Mouse (Mus musculus): ENCODE measurements around the gene Gpr31b.
A peak's percentile ranks its signal among the peaks of the same experiment; 100 is the strongest.
"Not testable (repeated sequence)": the region's sequence is repeated elsewhere in the genome, so short reads cannot be mapped to it uniquely, and the experiment has no call there.

The Gpr31b gene

GRCm38 (mm10) chr17:13052124-13052813 lies at the start of gene Gpr31b:
Gene Gpr31b (minus strand): TSS chr17:13052296.
- not testable (repeated sequence) for DNase-seq

DNA sequence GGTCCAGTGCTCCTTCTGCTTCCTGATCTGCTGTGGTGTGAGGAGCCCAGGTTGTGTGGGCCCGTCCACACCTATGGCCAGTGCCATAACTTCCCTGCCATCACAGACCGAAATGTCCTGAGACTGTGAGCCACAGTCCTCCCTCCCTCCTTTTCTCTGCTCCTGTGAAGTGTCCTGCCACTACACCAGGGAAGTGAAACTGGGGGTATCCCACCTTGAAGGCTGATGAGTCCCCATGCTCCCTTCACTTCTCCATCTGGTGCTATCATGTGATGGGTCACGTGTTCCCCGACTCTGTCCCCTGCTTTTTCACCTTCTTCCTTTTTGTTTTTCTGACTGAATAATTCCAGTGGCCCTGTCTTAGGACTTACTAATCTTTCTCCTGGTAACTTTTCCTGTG lies 40.9 kb upstream of the Gpr31b start:
- DNase-seq: not testable (repeated sequence)

GRCm38 (mm10) chr17:13092100-13092764 lies 40.1 kb upstream of the Gpr31b start:
- DNase-seq: not testable (repeated sequence)

GRCm38 (mm10) chr17:13091510-13091909 lies 39.4 kb upstream of the Gpr31b start:
- DNase-seq: not testable (repeated sequence)

GRCm38 (mm10) chr17:13069227-13069626 lies 17.1 kb upstream of the Gpr31b start:
- not testable (repeated sequence) for DNase-seq

GRCm38 (mm10) chr17:13067864-13068385 lies 15.8 kb upstream of the Gpr31b start:
- not testable (repeated sequence) for DNase-seq

DNA sequence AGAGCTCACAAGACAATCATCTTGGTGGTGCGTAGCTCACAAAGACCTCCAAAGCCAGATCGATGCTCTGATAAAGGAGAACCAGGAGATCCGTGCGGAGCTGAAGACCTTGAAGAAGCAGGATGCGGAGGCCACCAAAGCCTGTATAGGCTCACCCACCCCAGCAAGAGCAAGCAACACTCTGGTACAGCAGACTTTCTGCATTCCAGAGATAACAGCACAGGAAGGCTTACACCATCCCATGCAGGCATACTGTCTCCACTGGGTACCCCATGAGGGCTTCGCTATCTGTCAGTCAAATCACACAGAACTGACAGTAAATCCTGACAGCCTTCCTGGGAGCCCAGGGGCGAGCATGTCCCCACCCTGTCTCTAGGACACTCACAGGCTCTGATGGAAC lies 10.8 kb upstream of the Gpr31b start:
- DNase-seq: not testable (repeated sequence)

DNA sequence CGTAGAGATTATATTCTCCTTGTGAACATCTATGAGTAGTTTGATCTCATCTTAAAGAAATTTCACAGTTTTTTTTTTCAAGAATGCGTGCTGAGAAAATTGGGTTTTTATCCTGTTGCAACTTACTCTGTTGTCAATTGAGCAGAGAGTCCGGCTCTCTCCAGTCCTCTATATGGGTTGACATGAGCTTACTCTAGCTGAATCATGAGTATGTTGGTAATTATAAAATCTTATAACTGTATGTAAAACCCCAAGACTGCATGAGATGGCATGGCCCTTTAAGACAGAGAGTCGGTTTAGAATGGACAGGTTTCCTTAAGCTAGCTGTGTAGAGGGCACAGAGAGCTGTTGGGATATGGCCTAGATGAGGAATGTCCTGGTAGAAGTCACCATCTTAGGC lies 8.7 kb upstream of the Gpr31b start, which contains the start of gene Tcp10b:
TSS of gene Tcp10b (plus strand) at position 301 of the 400 bp plus-strand sequence.
- DNase-seq: not testable (repeated sequence)

DNA sequence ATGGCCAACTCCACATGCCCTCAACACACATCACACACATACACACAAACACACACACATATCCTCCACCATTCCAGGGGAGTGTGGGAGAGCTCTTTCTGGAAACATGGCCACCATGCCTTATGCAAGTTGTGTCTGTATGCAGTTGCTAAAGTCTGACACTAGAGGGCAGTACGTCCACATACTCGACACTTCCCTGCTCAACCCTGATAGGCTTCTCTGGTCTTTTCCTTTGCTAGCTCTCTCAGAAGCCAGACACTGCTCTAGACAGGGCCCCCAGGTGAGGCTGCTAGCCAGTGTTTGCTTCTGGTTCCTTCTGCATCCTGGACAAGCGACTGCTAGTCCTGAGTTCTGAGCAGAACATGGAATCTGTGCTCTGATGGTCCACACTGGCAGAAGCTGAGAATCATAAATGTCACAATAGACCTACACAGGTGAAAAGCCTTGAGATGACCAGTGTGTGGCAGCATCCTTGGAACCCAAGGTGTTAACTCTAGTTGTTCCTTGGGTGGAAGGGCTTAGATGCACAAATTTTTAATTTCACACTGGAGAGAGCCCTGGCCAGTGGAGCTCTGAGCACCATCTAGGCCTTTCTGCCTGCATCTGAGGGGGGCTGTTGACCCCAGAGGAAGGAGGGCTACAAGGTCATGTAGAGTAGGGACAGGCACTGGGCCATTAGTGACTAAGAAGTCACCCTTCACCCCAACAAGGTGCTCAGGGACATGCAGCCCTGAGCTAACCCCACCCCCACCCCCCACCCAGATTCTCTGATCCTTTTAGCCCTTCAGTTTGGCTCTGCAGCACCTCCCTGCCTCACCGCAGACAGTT lies 8.0 kb downstream of the Gpr31b start:
- peak; percentile 32 for DNase-seq

GRCm38 (mm10) chr17:13036627-13037192 lies 15.4 kb downstream of the Gpr31b start:
- not testable (repeated sequence) for DNase-seq

DNA sequence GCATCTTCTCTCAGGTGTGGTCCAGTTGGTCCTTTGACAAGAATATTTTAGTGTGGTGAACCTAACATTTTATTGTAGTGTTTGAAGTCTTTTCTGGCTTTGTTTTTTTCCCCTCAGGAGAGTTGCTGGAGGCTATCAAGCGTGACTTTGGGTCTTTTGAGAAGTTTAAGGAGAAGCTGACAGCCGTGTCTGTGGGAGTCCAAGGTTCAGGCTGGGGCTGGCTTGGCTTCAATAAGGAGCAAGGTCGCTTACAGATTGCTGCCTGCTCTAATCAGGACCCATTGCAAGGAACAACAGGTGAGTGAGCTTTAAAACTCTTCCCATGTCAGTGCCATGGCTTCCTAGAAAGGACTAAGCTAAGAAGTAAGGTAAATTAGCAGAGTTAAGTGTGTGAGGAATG lies 38.8 kb downstream of the Gpr31b start:
- DNase-seq: no peak

GRCm38 (mm10) chr17:13009887-13010286 lies 42.2 kb downstream of the Gpr31b start:
- DNase-seq: peak; percentile 76

GRCm38 (mm10) chr17:13008528-13008927 lies 43.6 kb downstream of the Gpr31b start:
- peak; percentile 52 for DNase-seq

- peak; percentile 97 for DNase-seq
These were observed 44.2 kb downstream of the Gpr31b start for GRCm38 (mm10) chr17:13007730-13008425.

GRCm38 (mm10) chr17:13006984-13007383 lies 45.1 kb downstream of the Gpr31b start:
- no peak for DNase-seq

DNA sequence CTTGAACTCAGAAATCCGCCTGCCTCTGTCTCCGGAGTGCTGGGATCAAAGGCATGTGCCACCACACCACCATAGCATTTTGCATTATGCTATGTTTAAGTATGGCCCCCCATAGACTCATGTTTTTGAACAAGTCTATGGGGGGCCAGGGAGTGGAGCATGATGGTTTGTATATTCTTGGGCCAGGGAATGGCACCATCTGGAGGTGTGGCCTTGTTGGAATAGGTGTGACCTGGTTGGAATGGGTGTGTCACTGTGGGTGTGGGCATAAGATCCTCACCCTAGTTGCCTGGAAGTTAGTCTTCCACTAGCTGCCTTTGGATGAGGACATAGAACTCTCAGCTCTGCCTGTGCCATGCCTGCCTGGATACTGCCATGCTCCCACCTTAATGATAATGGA lies 45.5 kb downstream of the Gpr31b start, which contains the start of gene Sod2:
TSS of gene Sod2 (plus strand) at position 301 of the 400 bp plus-strand sequence.
- DNase-seq: not testable (repeated sequence)

DNA sequence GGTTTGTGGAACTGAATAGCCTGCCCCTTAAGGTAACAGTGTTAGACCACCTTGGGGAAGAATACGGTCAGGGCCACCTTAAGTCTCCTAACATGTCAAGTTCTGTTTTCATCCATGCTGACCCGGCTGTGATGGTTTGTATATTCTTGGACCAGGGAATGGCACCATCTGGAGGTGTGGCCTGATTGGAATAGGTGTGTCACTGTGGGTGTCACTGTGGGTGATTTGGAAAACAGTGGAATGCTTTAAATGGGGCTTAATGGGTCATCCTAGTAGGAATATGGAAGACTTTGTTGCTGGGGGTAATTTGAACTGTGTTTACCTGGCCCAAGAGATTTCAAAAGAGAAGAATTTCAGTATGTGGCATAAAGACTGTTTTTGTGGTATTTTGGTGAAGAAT lies 47.7 kb downstream of the Gpr31b start:
- not testable (repeated sequence) for DNase-seq

GRCm38 (mm10) chr17:13002243-13002642 lies 49.9 kb downstream of the Gpr31b start:
- not testable (repeated sequence) for DNase-seq

Measured in cerebellum, adult 9-10 months (tissue).